Mouse (Mus musculus) T-helper 1 cell (primary cell): ENCODE measurements around the gene Traf2.
"Not testable (repeated sequence)": the region's sequence is repeated elsewhere in the genome, so short reads cannot be mapped to it uniquely, and the experiment has no call there.

Experiments used
- in situ Hi-C: fragments of 300-600 bp; cut with MboI, MseI; formaldehyde crosslinking; loops from one replicate; pipeline ENCODE4 v1.15.1; 2025; ENCODE audit warnings: high pct_unique_total_duplicates

Traf2 gene

GRCm38 (mm10) chr2:25575432-25576027, 28.8 kb upstream of the Traf2 start:
- in situ Hi-C loops, result no loop called here

- in situ Hi-C loops, result no loop called here
Measured at GRCm38 (mm10) chr2:25574579-25575431, 28.1 kb upstream of the Traf2 start, which contains the start of the genes Mamdc4 and Phpt1. Gene Mamdc4 (minus strand): TSS chr2:25574845. Gene Phpt1 (minus strand): TSS chr2:25575224.

- in situ Hi-C loops, result no loop called here
Measured at GRCm38 (mm10) chr2:25574136-25574535, 27.4 kb upstream of the Traf2 start.

- in situ Hi-C loops, result no loop called here
Measured at GRCm38 (mm10) chr2:25573068-25573467, 26.3 kb upstream of the Traf2 start.

GRCm38 (mm10) chr2:25571221-25571620, 24.5 kb upstream of the Traf2 start:
- in situ Hi-C loops, result no loop called here

- in situ Hi-C loops, result no loop called here
Measured at GRCm38 (mm10) chr2:25569323-25569722, 22.6 kb upstream of the Traf2 start.

- in situ Hi-C loops, result no loop called here
Measured at GRCm38 (mm10) chr2:25568473-25569019, 21.8 kb upstream of the Traf2 start.

- in situ Hi-C loops, result no loop called here
Measured at GRCm38 (mm10) chr2:25566558-25566957, 19.8 kb upstream of the Traf2 start.

- in situ Hi-C loops, result no loop called here
Measured at GRCm38 (mm10) chr2:25565741-25566140, 19.0 kb upstream of the Traf2 start.

GRCm38 (mm10) chr2:25561946-25562345, 15.2 kb upstream of the Traf2 start:
- in situ Hi-C loops, result no loop called here

- in situ Hi-C loops, result no loop called here
Measured at GRCm38 (mm10) chr2:25560551-25560950, 13.8 kb upstream of the Traf2 start.

- in situ Hi-C loops, result no loop called here
Measured at GRCm38 (mm10) chr2:25558774-25559173, 12.0 kb upstream of the Traf2 start.

GRCm38 (mm10) chr2:25557964-25558360, 11.2 kb upstream of the Traf2 start:
- in situ Hi-C loops, result no loop called here

- in situ Hi-C loops, result no loop called here
Measured at GRCm38 (mm10) chr2:25557221-25557963, 10.7 kb upstream of the Traf2 start, which contains the start of gene Edf1. Gene Edf1 (plus strand): TSS chr2:25557847.

GRCm38 (mm10) chr2:25556296-25556695, 9.6 kb upstream of the Traf2 start:
- in situ Hi-C loops, result no loop called here

GRCm38 (mm10) chr2:25555479-25555878, 8.7 kb upstream of the Traf2 start:
- in situ Hi-C loops, result not testable (repeated sequence)

- in situ Hi-C loops, result not testable (repeated sequence)
Measured at GRCm38 (mm10) chr2:25553171-25553786, 6.5 kb upstream of the Traf2 start.

GRCm38 (mm10) chr2:25551186-25551585, 4.4 kb upstream of the Traf2 start:
- in situ Hi-C loops, result no loop called here

- in situ Hi-C loops, result no loop called here
Measured at GRCm38 (mm10) chr2:25549021-25549991, 2.6 kb upstream of the Traf2 start.
